Mouse (Mus musculus) small intestine, adult 2 months (tissue): Measurements from ENCODE around the gene Lta.

Experiments
- CTCF ChIP-seq: fragments of 200-500 bp; IDR thresholded peaks from 2 replicates; pipeline ENCODE4 v1.5.1; 2012; ENCODE audit warnings: low read depth, mild to moderate bottlenecking, control low read depth, inconsistent platforms, low read length, moderate library complexity, mixed read lengths; ENCODE audit not compliant: insufficient replicate concordance, insufficient read length; ENCODE audit errors: extremely low read depth
- POLR2A ChIP-seq: fragments of 200-500 bp; IDR thresholded peaks from 2 replicates; pipeline ENCODE4 v1.6.1; 2012; ENCODE audit warnings: low read depth, mild to moderate bottlenecking, control low read depth, inconsistent platforms, low read length, moderate library complexity

DNA sequence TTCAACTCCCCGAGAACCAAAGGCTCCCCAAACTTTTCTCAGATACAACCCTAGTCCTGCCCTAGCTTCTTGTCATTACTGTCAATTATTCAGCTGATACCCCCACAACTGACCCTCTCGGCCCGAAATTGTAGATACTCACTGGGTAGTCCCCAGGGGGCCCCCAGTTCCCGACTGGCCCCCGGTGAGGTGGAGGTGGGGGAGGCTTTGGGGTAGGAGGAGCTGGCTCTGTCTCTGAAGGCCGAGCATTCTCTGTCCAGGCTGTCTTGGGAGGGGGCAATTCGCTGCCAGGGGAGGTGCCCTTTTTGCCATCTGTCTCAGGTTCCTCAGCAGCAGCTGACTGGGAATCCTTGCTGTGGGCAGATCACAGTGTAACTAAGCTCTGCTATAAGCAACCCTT is 45.5 kb downstream of the Lta start:
- TF ChIP-seq POLR2A (no peak), CTCF (no peak)
